Mouse (Mus musculus) megakaryocyte, embryonic 14.5 days (primary cell): ENCODE data around the gene Limk1. TPM values are rescaled to one million over a fixed set of nuclear protein-coding genes. Genes with fewer than 3 reads are reported as not detected.

Source experiments
- H3K27me3 ChIP-seq: replicated peaks from 2 replicates; pipeline ENCODE3; 2012; ENCODE audit warnings: inconsistent platforms
- H3K36me3 ChIP-seq: replicated peaks from 2 replicates; pipeline ENCODE3; 2012; ENCODE audit warnings: low read length, inconsistent platforms, mixed read lengths
- H3K4me1 ChIP-seq: 2 replicates; pipeline ENCODE4 v1.6.1; 2012; ENCODE audit warnings: inconsistent platforms
- H3K4me3 ChIP-seq: replicated peaks from 2 replicates; pipeline ENCODE3; 2012; ENCODE audit warnings: moderate library complexity, mild to moderate bottlenecking, inconsistent platforms
- H3K9me3 ChIP-seq: 2 replicates; pipeline ENCODE4 v1.6.1; 2012; ENCODE audit warnings: inconsistent platforms
- FLI1 ChIP-seq: IDR thresholded peaks from 2 replicates; pipeline ENCODE4 v1.6.1; 2012; ENCODE audit warnings: low read length, inconsistent platforms, mixed read lengths
- GATA1 ChIP-seq: IDR thresholded peaks from 3 replicates; pipeline ENCODE4 v1.6.1; 2012; ENCODE audit warnings: mixed read lengths, low read length, inconsistent platforms, borderline replicate concordance
- polyA plus RNA-seq: library from polyadenylated mRNA; stranded (reverse); fragments of >175 nt; gene quantifications from 2 replicates; pipeline ENCODE4 v1.2.3, GENCODE M21; 2012; ENCODE audit warnings: low replicate concordance; ENCODE audit not compliant: insufficient read depth

Gene Limk1
- polyA plus RNA-seq, 1 experiment = 54.8 TPM

DNA sequence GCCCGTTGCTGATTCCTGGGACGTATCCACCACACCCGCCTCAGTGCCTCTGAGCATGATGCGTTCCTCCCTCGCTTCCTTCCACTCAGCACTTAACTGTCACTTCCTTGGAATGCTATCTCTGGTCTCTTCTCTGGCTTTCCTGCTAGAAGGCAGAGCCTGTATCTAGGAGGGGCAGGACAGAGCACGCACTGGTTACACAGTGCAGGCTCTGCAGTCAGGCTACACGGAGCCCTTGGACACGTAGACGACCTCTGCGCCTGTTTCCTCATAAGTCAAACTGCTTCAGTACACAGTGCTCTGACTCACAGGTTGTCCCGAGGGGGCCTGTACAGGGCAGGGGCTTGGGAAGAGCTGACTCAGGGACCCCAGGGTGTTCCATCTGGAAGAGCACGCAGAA lies 8.2 kb downstream of the Limk1 start:
- no peak for TF ChIP-seq FLI1
- TF ChIP-seq GATA1 = no peak
- Histone ChIP-seq H3K4me3 (peak overlapping the region; percentile 60), H3K9me3 (no peaks in the 10 kb centered on the region), H3K4me1 (peaks cover 69% of the 10 kb centered on the region), H3K36me3 (peaks cover 35% of the 10 kb centered on the region), H3K27me3 (no peaks in the 10 kb centered on the region)

DNA sequence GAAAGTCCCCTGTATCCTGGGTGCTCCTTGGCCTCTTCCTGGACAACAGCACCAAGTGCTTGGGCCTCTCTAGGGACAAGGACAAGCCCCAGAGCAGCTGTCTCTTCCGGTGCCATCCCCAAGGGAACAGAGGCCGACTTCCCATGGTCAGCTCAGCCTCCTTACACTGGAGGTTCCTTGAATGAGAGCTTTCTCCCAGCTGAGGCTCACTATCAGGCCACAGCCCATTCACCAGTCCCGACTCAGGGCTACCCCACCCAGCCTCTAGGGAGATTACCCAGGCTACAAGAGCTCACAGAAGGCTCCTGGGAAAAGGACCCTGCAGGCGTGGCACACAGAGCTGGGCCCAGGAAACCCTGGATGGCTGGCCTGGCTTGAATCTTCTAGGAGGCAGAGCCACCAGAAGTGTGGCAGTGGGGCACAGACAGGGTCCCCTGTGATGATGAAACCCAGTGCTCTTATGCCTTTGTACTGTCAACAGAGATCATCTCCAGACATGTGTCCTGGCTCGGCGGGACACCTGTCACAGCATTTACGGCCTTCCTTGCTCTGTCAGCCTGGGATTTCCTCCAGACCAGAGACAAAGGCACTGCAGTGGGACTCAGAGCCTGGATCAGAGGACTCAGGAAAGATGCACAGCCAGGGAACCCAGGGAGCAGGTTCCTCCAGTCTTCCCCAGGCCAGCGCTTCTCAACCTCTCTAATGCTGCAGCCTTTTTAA lies 9.4 kb downstream of the Limk1 start:
- Histone ChIP-seq H3K9me3 (no peaks in the 10 kb centered on the region), H3K36me3 (peaks cover 32% of the 10 kb centered on the region), H3K4me3 (peak overlapping the region; percentile 93), H3K4me1 (peaks cover 72% of the 10 kb centered on the region), H3K27me3 (no peaks in the 10 kb centered on the region)
- TF ChIP-seq GATA1 (no peak), FLI1 (no peak)

- peaks cover 72% of the 10 kb centered on the region for H3K4me1 ChIP-seq
- no peaks in the 10 kb centered on the region for H3K27me3 ChIP-seq
- H3K4me3 ChIP-seq = peak overlapping the region; percentile 93
Observed at GRCm38 (mm10) chr5:134678031-134678430, 10.4 kb downstream of the Limk1 start.

DNA sequence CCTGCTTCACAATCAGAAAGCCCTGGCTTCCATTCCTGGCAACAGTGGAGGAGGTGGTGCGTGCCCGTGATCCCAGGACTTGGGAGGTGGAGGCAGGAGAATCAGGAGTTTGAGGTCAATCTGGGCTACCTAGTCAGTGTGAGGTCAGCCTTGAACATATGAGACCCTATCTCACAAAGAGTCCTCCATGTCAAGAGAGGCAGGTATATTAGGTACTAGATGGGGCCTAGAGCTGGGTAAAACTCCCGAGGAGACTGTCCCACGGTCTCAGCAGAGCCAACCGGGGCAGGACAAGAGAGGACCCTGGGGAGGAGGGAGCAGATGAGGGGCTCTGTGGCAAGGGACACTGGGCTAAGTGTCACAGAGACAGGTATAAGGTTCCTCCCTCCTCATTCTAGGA lies 10.9 kb downstream of the Limk1 start:
- H3K36me3 ChIP-seq = peaks cover 33% of the 10 kb centered on the region
- TF ChIP-seq GATA1 (no peak), FLI1 (no peak)
- no peaks in the 10 kb centered on the region for H3K27me3 ChIP-seq
- H3K4me1 ChIP-seq = peaks cover 77% of the 10 kb centered on the region
- H3K9me3 ChIP-seq = no peaks in the 10 kb centered on the region
- H3K4me3 ChIP-seq = peak overlapping the region; percentile 93

More at GRCm38 (mm10) chr5:134678031-134678430, 10.4 kb downstream of the Limk1 start:
- no peaks in the 10 kb centered on the region for H3K9me3 ChIP-seq
- TF ChIP-seq FLI1 (no peak), GATA1 (no peak)
- peaks cover 32% of the 10 kb centered on the region for H3K36me3 ChIP-seq

DNA sequence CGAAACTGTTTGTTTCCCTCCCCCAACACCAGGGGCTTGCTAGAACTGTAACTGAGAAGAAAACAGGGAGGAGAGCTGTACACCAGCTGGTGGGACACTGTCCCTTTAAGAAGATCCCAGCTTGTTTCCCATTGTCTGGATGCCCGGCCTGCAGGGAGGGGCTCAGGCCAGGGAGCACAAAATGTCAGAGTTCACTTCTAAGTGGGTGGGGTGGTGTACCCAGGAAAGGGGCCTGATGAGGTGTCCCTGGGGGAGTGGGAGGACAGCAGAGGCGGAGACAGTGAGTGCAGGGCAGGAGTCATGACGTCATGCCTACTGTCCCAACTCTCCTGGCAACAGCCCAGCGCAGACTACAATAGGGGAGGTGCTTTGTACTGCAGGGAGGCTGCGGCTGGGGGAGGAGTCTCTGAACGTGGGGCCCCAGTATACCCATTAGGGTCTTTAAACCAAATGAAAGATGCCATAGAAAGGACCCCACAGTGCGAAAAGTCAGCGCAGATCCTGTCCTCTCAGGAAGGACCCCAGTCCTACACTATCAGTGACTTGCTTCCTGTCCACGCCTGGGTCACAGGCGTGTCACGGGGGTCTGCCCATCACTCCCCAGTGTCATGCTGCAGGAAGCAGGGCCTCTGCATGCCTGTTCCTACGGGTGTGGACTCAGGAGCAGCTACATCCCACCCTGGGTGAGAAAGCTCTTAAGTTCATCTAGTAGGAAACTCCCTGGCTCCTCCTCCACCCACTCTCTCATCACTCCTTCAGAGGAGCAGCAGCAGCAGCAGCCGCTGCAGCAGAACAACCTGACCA lies 12.2 kb downstream of the Limk1 start:
- TF ChIP-seq FLI1 (no peak), GATA1 (no peak)
- H3K36me3 ChIP-seq = peaks cover 43% of the 10 kb centered on the region
- peaks cover 82% of the 10 kb centered on the region for H3K4me1 ChIP-seq
- no peaks in the 10 kb centered on the region for H3K9me3 ChIP-seq
- peak overlapping the region; percentile 93 for H3K4me3 ChIP-seq
- no peaks in the 10 kb centered on the region for H3K27me3 ChIP-seq

DNA sequence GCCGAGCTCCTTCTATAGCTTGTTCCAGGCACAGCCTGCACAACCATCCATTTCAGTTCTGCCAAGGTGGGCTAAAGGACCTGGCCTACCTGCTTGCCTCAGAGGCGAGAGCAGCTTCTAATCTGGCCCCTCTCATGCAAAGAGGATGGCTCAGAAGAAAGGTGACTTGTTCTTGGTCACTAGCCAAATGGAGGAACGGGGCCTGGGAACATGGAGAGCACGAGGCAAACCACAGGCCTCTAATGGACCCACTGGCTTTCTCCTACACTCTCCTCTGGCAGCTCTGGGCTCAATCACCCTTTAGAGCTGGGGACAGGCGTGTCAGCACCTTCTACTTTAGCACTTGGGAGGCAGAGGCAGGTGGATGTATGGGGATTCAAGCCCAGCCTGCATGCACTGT lies 13.4 kb downstream of the Limk1 start:
- TF ChIP-seq GATA1 (no peak), FLI1 (no peak)
- peaks cover 70% of the 10 kb centered on the region for H3K4me1 ChIP-seq

GRCm38 (mm10) chr5:134672611-134673010 lies 15.8 kb downstream of the Limk1 start:
- Histone ChIP-seq H3K9me3 (no peaks in the 10 kb centered on the region), H3K36me3 (peaks cover 71% of the 10 kb centered on the region), H3K4me3 (no peak overlapping the region), H3K4me1 (peaks cover 47% of the 10 kb centered on the region), H3K27me3 (no peaks in the 10 kb centered on the region)
- TF ChIP-seq FLI1 (no peak), GATA1 (no peak)

More for the DNA sequence above, 13.4 kb downstream of the Limk1 start:
- Histone ChIP-seq H3K9me3 (no peaks in the 10 kb centered on the region), H3K36me3 (peaks cover 47% of the 10 kb centered on the region), H3K4me3 (no peak overlapping the region), H3K27me3 (no peaks in the 10 kb centered on the region)

DNA sequence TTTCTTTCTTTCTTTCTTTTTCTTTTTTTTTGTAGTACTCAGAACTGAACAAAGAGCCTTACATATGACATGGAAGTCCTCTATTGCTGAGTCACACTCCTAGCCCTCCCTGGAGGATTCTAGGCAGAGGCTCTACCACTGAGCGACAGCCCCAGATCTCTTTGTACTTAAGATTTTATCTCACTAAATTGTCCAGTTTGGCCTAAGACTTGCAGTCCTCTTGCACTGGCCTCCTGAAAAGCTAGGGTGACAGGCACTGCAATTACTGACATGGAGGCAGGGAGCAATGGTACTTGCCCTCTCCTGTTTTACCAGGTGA lies 16.2 kb downstream of the Limk1 start:
- Histone ChIP-seq H3K4me1 (peaks cover 42% of the 10 kb centered on the region), H3K36me3 (peaks cover 75% of the 10 kb centered on the region), H3K9me3 (no peaks in the 10 kb centered on the region), H3K27me3 (no peaks in the 10 kb centered on the region), H3K4me3 (peak overlapping the region; percentile 57)
- TF ChIP-seq FLI1 = no peak
- TF ChIP-seq GATA1 = no peak

DNA sequence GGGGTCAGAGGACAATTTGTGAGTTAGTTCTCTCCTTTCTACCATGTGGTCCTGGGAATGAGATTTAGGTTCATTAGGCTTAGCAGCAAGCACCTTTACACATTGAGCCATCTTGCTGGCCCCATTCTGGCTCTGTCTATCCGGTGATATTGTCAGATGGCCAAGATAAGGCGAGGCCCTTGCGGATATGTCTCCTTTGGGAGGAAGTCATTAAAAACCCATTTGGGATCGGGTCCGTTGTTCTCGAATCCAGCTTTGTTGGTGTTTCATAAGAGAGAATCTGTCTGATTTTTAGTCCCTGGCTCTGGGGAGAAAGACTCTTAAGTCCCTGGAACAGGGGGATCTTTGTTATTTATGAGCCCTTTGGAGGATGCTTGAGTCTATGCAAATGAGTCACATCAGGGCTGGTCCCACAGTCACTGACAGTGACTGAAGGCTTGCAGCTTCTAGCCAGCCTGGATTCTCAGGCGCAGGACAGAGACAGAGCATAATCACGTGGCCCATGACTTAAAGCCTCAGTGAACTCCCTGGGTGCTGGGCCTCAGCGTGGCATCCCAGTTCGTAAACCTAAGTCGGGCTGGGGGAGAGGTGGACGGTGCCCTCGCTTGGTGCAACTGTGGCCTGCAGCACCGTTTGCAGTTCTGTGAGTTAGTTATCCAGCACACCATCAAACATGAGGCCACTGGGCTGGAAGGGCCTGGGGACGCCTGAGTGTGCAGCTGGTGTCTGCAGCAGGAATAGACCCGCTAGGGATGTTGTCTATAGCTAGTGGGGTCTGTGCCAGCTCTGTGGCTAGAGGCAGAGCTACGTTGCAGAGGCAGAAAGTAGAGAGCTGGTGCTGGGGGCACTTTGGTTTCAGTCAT lies 16.8 kb downstream of the Limk1 start:
- H3K4me1 ChIP-seq = peaks cover 39% of the 10 kb centered on the region
- no peaks in the 10 kb centered on the region for H3K9me3 ChIP-seq
- H3K36me3 ChIP-seq = peaks cover 81% of the 10 kb centered on the region
- TF ChIP-seq FLI1 (no peak), GATA1 (no peak)
- H3K4me3 ChIP-seq = no peak overlapping the region
- H3K27me3 ChIP-seq = no peaks in the 10 kb centered on the region
